Mouse (Mus musculus) spleen, postnatal 36 days (tissue): ENCODE measurements around the gene Relt.

Experiments used
- DNase-seq, 2 experiments: peaks; one replicate each; pipeline ENCODE4 v3.0.0; 2022; ENCODE audit warnings: low spot score in 2 of 2, mixed read lengths in 1 of 2

Gene Relt

GRCm38 (mm10) chr7:100862828-100863638, at the start of gene Relt:
Gene Relt (minus strand): TSS chr7:100863446.
- DNase-seq, result peak; percentile 96 to 97

GRCm38 (mm10) chr7:100911791-100912190, 48.5 kb upstream of the Relt start:
- DNase-seq, result no peak

- DNase-seq, result peak in 1 of 2 experiments; percentile 27
These were observed 48.1 kb upstream of the Relt start for GRCm38 (mm10) chr7:100911246-100911770.

GRCm38 (mm10) chr7:100908567-100908966, 45.3 kb upstream of the Relt start:
- DNase-seq, result no peak

GRCm38 (mm10) chr7:100908061-100908460, 44.8 kb upstream of the Relt start:
- no peak for DNase-seq

GRCm38 (mm10) chr7:100907231-100907630, 44.0 kb upstream of the Relt start:
- DNase-seq, result peak; percentile 61 to 69

- no peak for DNase-seq
These were observed 43.0 kb upstream of the Relt start for GRCm38 (mm10) chr7:100906029-100906789.

GRCm38 (mm10) chr7:100905037-100905436, 41.8 kb upstream of the Relt start:
- DNase-seq, result no peak

GRCm38 (mm10) chr7:100904612-100905011, 41.4 kb upstream of the Relt start:
- no peak for DNase-seq

GRCm38 (mm10) chr7:100902451-100903137, 39.3 kb upstream of the Relt start:
- no peak for DNase-seq

- no peak for DNase-seq
These were observed 34.6 kb upstream of the Relt start for GRCm38 (mm10) chr7:100897828-100898227.

GRCm38 (mm10) chr7:100894833-100895226, 31.6 kb upstream of the Relt start:
- DNase-seq, result no peak

- no peak for DNase-seq
These were observed 31.0 kb upstream of the Relt start for GRCm38 (mm10) chr7:100894057-100894832.

GRCm38 (mm10) chr7:100893249-100894056, 30.2 kb upstream of the Relt start:
- no peak for DNase-seq

GRCm38 (mm10) chr7:100886535-100886934, 23.3 kb upstream of the Relt start:
- peak in 1 of 2 experiments; percentile 36 for DNase-seq

GRCm38 (mm10) chr7:100884460-100884859, 21.2 kb upstream of the Relt start:
- no peak for DNase-seq

- DNase-seq, result no peak
These were observed 18.7 kb upstream of the Relt start for GRCm38 (mm10) chr7:100881950-100882349.

- no peak for DNase-seq
These were observed 18.3 kb upstream of the Relt start for GRCm38 (mm10) chr7:100881531-100881930.

GRCm38 (mm10) chr7:100879595-100879994, 16.3 kb upstream of the Relt start:
- DNase-seq, result peak; percentile 59 to 67

- DNase-seq, result no peak
These were observed 13.5 kb upstream of the Relt start for GRCm38 (mm10) chr7:100876771-100877170.
